Mouse (Mus musculus) liver, embryonic 12.5 days (tissue): ENCODE results near the gene Gtf2h4. TPM values are rescaled to one million over a fixed set of nuclear protein-coding genes. Genes with fewer than 3 reads are reported as not detected.

Experiments used
- ATAC-seq: fragments of 200-750 bp; cut with Nextera tagmentation; 2 replicates; pipeline ENCODE4 v1.8.0; 2017; ENCODE audit warnings: moderate number of reproducible peaks, mild to moderate bottlenecking, moderate library complexity
- H3K27ac ChIP-seq: fragments of 300-500 bp; sonication (generic); 2 replicates; pipeline ENCODE4 v1.5.1; 2016; ENCODE audit warnings: mild to moderate bottlenecking
- H3K27me3 ChIP-seq: fragments of 300-500 bp; sonication (generic); replicated peaks from 2 replicates; pipeline ENCODE4 v1.6.1; 2016; ENCODE audit warnings: mild to moderate bottlenecking, moderate library complexity
- H3K36me3 ChIP-seq: fragments of 300-500 bp; sonication (generic); 2 replicates; pipeline ENCODE4 v1.6.1; 2016; ENCODE audit warnings: mild to moderate bottlenecking, moderate library complexity
- H3K4me1 ChIP-seq: fragments of 300-500 bp; sonication (generic); 2 replicates; pipeline ENCODE4 v1.6.1; 2016
- H3K4me2 ChIP-seq: fragments of 300-500 bp; sonication (generic); 2 replicates; pipeline ENCODE4 v1.6.1; 2016; ENCODE audit warnings: mild to moderate bottlenecking, moderate library complexity
- H3K4me3 ChIP-seq: fragments of 300-500 bp; sonication (generic); 2 replicates; pipeline ENCODE4 v1.5.1; 2016; ENCODE audit warnings: mild to moderate bottlenecking, moderate library complexity
- H3K9ac ChIP-seq: fragments of 300-500 bp; sonication (generic); 2 replicates; pipeline ENCODE4 v1.6.1; 2016; ENCODE audit warnings: mild to moderate bottlenecking, moderate library complexity
- H3K9me3 ChIP-seq: fragments of 300-500 bp; sonication (generic); replicated peaks from 2 replicates; pipeline ENCODE4 v1.6.1; 2016; ENCODE audit warnings: mild to moderate bottlenecking, moderate library complexity
- WGBS: fragments of 180-500 bp; shearing (Covaris S2); methylation state at CpG from one replicate; pipeline ENCODE4 v1.1.7; 2016; ENCODE audit not compliant: insufficient replicate concordance; 5-methylcytosine and 5-hydroxymethylcytosine counted together
- polyA plus RNA-seq: library from polyadenylated mRNA; unstranded; fragments of >200 nt; fragmentation: Nextera tagmentation; extraction: Ambion mirVana; gene quantifications from 2 replicates; pipeline ENCODE4 v1.2.1, GENCODE M21; 2016

Gtf2h4 gene
- polyA plus RNA-seq, 1 experiment from 2014 or later, result 44.0 TPM

GRCm38 (mm10) chr17:35626537-35626936 is 47.0 kb downstream of the Gtf2h4 start, which contains the start of gene Gm9573:
Gm9573 (minus strand) TSS chr17:35626637.
- Histone ChIP-seq H3K36me3 (no peaks in the 10 kb centered on the region), H3K4me3 (no peak within 1 kb of the TSS), H3K9ac (no peak within 1 kb of the TSS), H3K4me1 (no peaks in the 10 kb centered on the region), H3K9me3 (no peaks in the 10 kb centered on the region), H3K27me3 (no peaks in the 10 kb centered on the region), H3K4me2 (no peak within 1 kb of the TSS), H3K27ac (no peak within 1 kb of the TSS)
- no peak for ATAC-seq
- 59% methylated on average over 7 of the region's 7 CpGs for WGBS

Other genes starting within 250 kb of the Gtf2h4 start
- gene H2-Q6, start 248.9 kb downstream of the Gtf2h4 start, polyA plus RNA-seq, result 10.1 and 10.9 TPM in 2 replicates
- gene H2-Q7, start 234.6 kb downstream of the Gtf2h4 start, polyA plus RNA-seq, result 23.4 and 24.6 TPM in 2 replicates
- 102 TPM in 2 replicates for gene H2-Q10, start 203.7 kb downstream of the Gtf2h4 start, polyA plus RNA-seq
- gene Pou5f1, start 167.7 kb downstream of the Gtf2h4 start, polyA plus RNA-seq, result not detected in 2 replicates
- gene Tcf19, start 156.9 kb downstream of the Gtf2h4 start, polyA plus RNA-seq, result 42.2 and 42.4 TPM in 2 replicates
- gene Cchcr1, start 156.6 kb downstream of the Gtf2h4 start, polyA plus RNA-seq, result 10.4 and 14.1 TPM in 2 replicates
- 0.14 and 0.22 TPM in 2 replicates for gene Psors1c2, start 140.5 kb downstream of the Gtf2h4 start, polyA plus RNA-seq
- not detected in 2 replicates for gene Cdsn, start 121.6 kb downstream of the Gtf2h4 start, polyA plus RNA-seq
- gene 2300002M23Rik, start 106.3 kb downstream of the Gtf2h4 start, polyA plus RNA-seq, result not detected in 2 replicates
- gene Sfta2, start 72.2 kb downstream of the Gtf2h4 start, polyA plus RNA-seq, result not detected in 2 replicates
- not detected in 2 replicates for gene Gm9573, start 47.1 kb downstream of the Gtf2h4 start, polyA plus RNA-seq
- 0.05 TPM in 1 of 2 replicates, not detected in the other for gene Mucl3, start 30.0 kb downstream of the Gtf2h4 start, polyA plus RNA-seq
- gene Vars2, start 6.1 kb downstream of the Gtf2h4 start, polyA plus RNA-seq, result 10.7 and 11.8 TPM in 2 replicates
- 5.7 and 6.1 TPM in 2 replicates for gene Ddr1, start 30.9 kb upstream of the Gtf2h4 start, polyA plus RNA-seq
- gene Ier3, start 147.9 kb upstream of the Gtf2h4 start, polyA plus RNA-seq, result 16.8 and 19.9 TPM in 2 replicates
- gene Flot1, start 149.5 kb upstream of the Gtf2h4 start, polyA plus RNA-seq, result 38.0 and 43.1 TPM in 2 replicates
- gene Tubb5, start 164.6 kb upstream of the Gtf2h4 start, polyA plus RNA-seq, result 577 and 600 TPM in 2 replicates
- gene Mdc1, start 167.8 kb upstream of the Gtf2h4 start, polyA plus RNA-seq, result 14.2 and 15.0 TPM in 2 replicates
- gene Nrm, start 187.6 kb upstream of the Gtf2h4 start, polyA plus RNA-seq, result 29.5 and 29.8 TPM in 2 replicates
- 11.9 and 12.6 TPM in 2 replicates for gene Ppp1r18, start 191.9 kb upstream of the Gtf2h4 start, polyA plus RNA-seq
- 50.7 and 52.8 TPM in 2 replicates for gene Dhx16, start 206.1 kb upstream of the Gtf2h4 start, polyA plus RNA-seq
- gene 2310061I04Rik, start 223.7 kb upstream of the Gtf2h4 start, polyA plus RNA-seq, result 20.2 and 20.9 TPM in 2 replicates
- gene Atat1, start 236.3 kb upstream of the Gtf2h4 start, polyA plus RNA-seq, result 15.0 and 16.8 TPM in 2 replicates
- gene Mrps18b, start 242.7 kb upstream of the Gtf2h4 start, polyA plus RNA-seq, result 113 and 123 TPM in 2 replicates
- 29.0 and 32.8 TPM in 2 replicates for gene Ppp1r10, start 242.7 kb upstream of the Gtf2h4 start, polyA plus RNA-seq